Mouse (Mus musculus) embryonic facial prominence, embryonic 13.5 days (tissue): Measurements from ENCODE around the gene Gm45799. TPM values are rescaled to one million over a fixed set of nuclear protein-coding genes. Genes with fewer than 3 reads are reported as not detected.

Experiments
- ATAC-seq: fragments of 200-750 bp; cut with Nextera tagmentation; 2 replicates; pipeline ENCODE4 v1.8.0; 2017; ENCODE audit warnings: low read depth; ENCODE audit not compliant: insufficient number of reproducible peaks, insufficient read depth, low FRiP score, low TSS enrichment
- H3K27ac ChIP-seq: fragments of 300-500 bp; sonication (generic); 2 replicates; pipeline ENCODE4 v1.5.1; 2015; ENCODE audit warnings: moderate library complexity, mild to moderate bottlenecking, inconsistent platforms
- H3K27me3 ChIP-seq: fragments of 300-500 bp; sonication (generic); 2 replicates; pipeline ENCODE4 v1.6.1; 2015; ENCODE audit warnings: mild to moderate bottlenecking, inconsistent platforms
- H3K36me3 ChIP-seq: fragments of 300-500 bp; sonication (generic); 2 replicates; pipeline ENCODE4 v1.6.1; 2015; ENCODE audit warnings: mild to moderate bottlenecking, inconsistent platforms
- H3K4me1 ChIP-seq: fragments of 300-500 bp; sonication (generic); 2 replicates; pipeline ENCODE4 v1.6.1; 2015; ENCODE audit warnings: inconsistent platforms
- H3K4me2 ChIP-seq: fragments of 300-500 bp; sonication (generic); 2 replicates; pipeline ENCODE4 v1.6.1; 2015; ENCODE audit warnings: moderate library complexity, mild to moderate bottlenecking, inconsistent platforms
- H3K4me3 ChIP-seq: fragments of 300-500 bp; sonication (generic); 2 replicates; pipeline ENCODE4 v1.5.1; 2015; ENCODE audit warnings: mild to moderate bottlenecking, inconsistent platforms
- H3K9ac ChIP-seq: fragments of 300-500 bp; sonication (generic); 2 replicates; pipeline ENCODE4 v1.6.1; 2015; ENCODE audit warnings: mild to moderate bottlenecking, inconsistent platforms
- H3K9me3 ChIP-seq: fragments of 300-500 bp; sonication (generic); 2 replicates; pipeline ENCODE4 v1.6.1; 2016; ENCODE audit warnings: inconsistent platforms
- WGBS: fragments of 180-500 bp; shearing (Covaris S2); methylation state at CpG from one replicate; pipeline ENCODE4 v1.1.7; 2015; ENCODE audit warnings: mixed read lengths; 5-methylcytosine and 5-hydroxymethylcytosine counted together
- polyA plus RNA-seq: library from polyadenylated mRNA; unstranded; fragments of >200 nt; fragmentation: Nextera tagmentation; extraction: Ambion mirVana; gene quantifications from 2 replicates; pipeline ENCODE4 v1.2.1, GENCODE M21; 2015

Gene Gm45799
- polyA plus RNA-seq, 1 experiment from 2014 or later = 35.2 TPM

GRCm38 (mm10) chr7:105650639-105651435 is 10.5 kb downstream of the Gm45799 start, which contains the start of gene Dnhd1:
Dnhd1 (plus strand) TSS chr7:105650827.
- Histone ChIP-seq H3K4me2 (peak within 1 kb of the TSS; percentile 82), H3K36me3 (peaks cover 5% of the 10 kb centered on the region), H3K9me3 (no peaks in the 10 kb centered on the region), H3K27me3 (no peaks in the 10 kb centered on the region), H3K27ac (peak within 1 kb of the TSS; percentile 67), H3K9ac (peak within 1 kb of the TSS; percentile 66), H3K4me1 (no peaks in the 10 kb centered on the region), H3K4me3 (peak within 1 kb of the TSS; percentile 45)
- ATAC-seq = peak; percentile 91
- under 1% methylated on average over 17 of the region's 17 CpGs for WGBS

- ATAC-seq = no peak; the same call in 1 of the 2 replicates
- peak overlapping the region; percentile 44 for H3K4me2 ChIP-seq
- WGBS = 12% methylated on average over 13 of the region's 13 CpGs
- H3K36me3 ChIP-seq = no peaks in the 10 kb centered on the region
- H3K4me3 ChIP-seq = no peak overlapping the region
- no peak overlapping the region for H3K27ac ChIP-seq
- H3K27me3 ChIP-seq = peaks cover 5% of the 10 kb centered on the region; the same call in 1 of the 2 replicates
- no peak overlapping the region for H3K9ac ChIP-seq
- no peaks in the 10 kb centered on the region for H3K9me3 ChIP-seq
- H3K4me1 ChIP-seq = 0 out of 2 replicates have a peak, but pooled peaks cover 4% of the 10 kb centered on the region
These were observed 45.3 kb downstream of the Gm45799 start for GRCm38 (mm10) chr7:105685541-105686197.

GRCm38 (mm10) chr7:105690875-105691274 is 50.5 kb downstream of the Gm45799 start:
- no peak for ATAC-seq
- 75% methylated on average over 1 of the region's 1 CpGs for WGBS

GRCm38 (mm10) chr7:105703184-105703583 is 62.8 kb downstream of the Gm45799 start:
- 84% methylated on average over 16 of the region's 16 CpGs for WGBS
- no peaks in the 10 kb centered on the region for H3K36me3 ChIP-seq
- H3K4me2 ChIP-seq = no peak overlapping the region
- no peak overlapping the region for H3K4me3 ChIP-seq
- no peaks in the 10 kb centered on the region for H3K27me3 ChIP-seq
- ATAC-seq = no peak
- no peak overlapping the region for H3K27ac ChIP-seq
- no peaks in the 10 kb centered on the region for H3K4me1 ChIP-seq
- H3K9me3 ChIP-seq = no peaks in the 10 kb centered on the region
- no peak overlapping the region for H3K9ac ChIP-seq

More at GRCm38 (mm10) chr7:105690875-105691274, 50.5 kb downstream of the Gm45799 start:
- Histone ChIP-seq H3K27ac (no peak overlapping the region), H3K4me2 (no peak overlapping the region), H3K9ac (no peak overlapping the region), H3K9me3 (no peaks in the 10 kb centered on the region), H3K27me3 (0 out of 2 replicates have a peak, but pooled peaks cover under 1% of the 10 kb centered on the region), H3K36me3 (no peaks in the 10 kb centered on the region), H3K4me1 (0 out of 2 replicates have a peak, but pooled peaks cover under 1% of the 10 kb centered on the region), H3K4me3 (no peak overlapping the region)

- no peak overlapping the region for H3K27ac ChIP-seq
- ATAC-seq = no peak
- no peaks in the 10 kb centered on the region for H3K36me3 ChIP-seq
- 83% methylated on average over 4 of the region's 4 CpGs for WGBS
- no peak overlapping the region for H3K4me2 ChIP-seq
- no peaks in the 10 kb centered on the region for H3K9me3 ChIP-seq
- H3K27me3 ChIP-seq = no peaks in the 10 kb centered on the region
- no peak overlapping the region for H3K4me3 ChIP-seq
- H3K9ac ChIP-seq = no peak overlapping the region
- H3K4me1 ChIP-seq = no peaks in the 10 kb centered on the region
These were observed 63.5 kb downstream of the Gm45799 start for GRCm38 (mm10) chr7:105703816-105704215.

GRCm38 (mm10) chr7:105708733-105709132 is 68.4 kb downstream of the Gm45799 start:
- Histone ChIP-seq H3K4me1 (no peaks in the 10 kb centered on the region), H3K4me3 (no peak overlapping the region), H3K27me3 (no peaks in the 10 kb centered on the region), H3K4me2 (no peak overlapping the region), H3K9me3 (no peaks in the 10 kb centered on the region), H3K9ac (no peak overlapping the region), H3K27ac (no peak overlapping the region), H3K36me3 (no peaks in the 10 kb centered on the region)
- no peak for ATAC-seq
- 91% methylated on average over 5 of the region's 5 CpGs for WGBS

- no peak overlapping the region for H3K9ac ChIP-seq
- H3K4me1 ChIP-seq = no peaks in the 10 kb centered on the region
- H3K9me3 ChIP-seq = no peaks in the 10 kb centered on the region
- H3K4me2 ChIP-seq = no peak overlapping the region
- H3K27me3 ChIP-seq = no peaks in the 10 kb centered on the region
- H3K4me3 ChIP-seq = no peak overlapping the region
- no peak overlapping the region for H3K27ac ChIP-seq
- H3K36me3 ChIP-seq = no peaks in the 10 kb centered on the region
- 51% methylated on average over 3 of the region's 3 CpGs for WGBS
- no peak for ATAC-seq
These were observed 75.0 kb downstream of the Gm45799 start for GRCm38 (mm10) chr7:105715366-105715765.

- Histone ChIP-seq H3K4me1 (no peaks in the 10 kb centered on the region), H3K4me2 (no peak overlapping the region), H3K36me3 (no peaks in the 10 kb centered on the region), H3K4me3 (no peak overlapping the region), H3K9ac (no peak overlapping the region), H3K27me3 (no peaks in the 10 kb centered on the region), H3K27ac (no peak overlapping the region), H3K9me3 (no peaks in the 10 kb centered on the region)
- no peak for ATAC-seq
- WGBS = 78% methylated on average over 2 of the region's 2 CpGs
These were observed 81.6 kb downstream of the Gm45799 start for GRCm38 (mm10) chr7:105721916-105722315.

GRCm38 (mm10) chr7:105726144-105726979 is 86.0 kb downstream of the Gm45799 start:
- H3K9ac ChIP-seq = 0 out of 2 replicates have a peak overlapping the region, but pooled peaks have one; percentile 37

GRCm38 (mm10) chr7:105726980-105727325 is 86.6 kb downstream of the Gm45799 start:
- no peaks in the 10 kb centered on the region for H3K4me1 ChIP-seq
- 92% methylated on average over 4 of the region's 4 CpGs for WGBS
- H3K27ac ChIP-seq = no peak overlapping the region; the same call in 1 of the 2 replicates
- H3K27me3 ChIP-seq = no peaks in the 10 kb centered on the region
- no peak overlapping the region for H3K4me3 ChIP-seq
- no peaks in the 10 kb centered on the region for H3K9me3 ChIP-seq
- no peak overlapping the region for H3K4me2 ChIP-seq
- ATAC-seq = no peak
- H3K36me3 ChIP-seq = peaks cover 31% of the 10 kb centered on the region
- 0 out of 2 replicates have a peak overlapping the region, but pooled peaks have one; percentile 37 for H3K9ac ChIP-seq

More at GRCm38 (mm10) chr7:105726144-105726979, 86.0 kb downstream of the Gm45799 start:
- Histone ChIP-seq H3K27ac (no peak overlapping the region; the same call in 1 of the 2 replicates), H3K4me3 (no peak overlapping the region), H3K4me1 (no peaks in the 10 kb centered on the region), H3K9me3 (no peaks in the 10 kb centered on the region), H3K4me2 (no peak overlapping the region), H3K27me3 (no peaks in the 10 kb centered on the region), H3K36me3 (peaks cover 25% of the 10 kb centered on the region)
- 81% methylated on average over 4 of the region's 4 CpGs for WGBS
- ATAC-seq = no peak
